In the genomic region with DNA sequence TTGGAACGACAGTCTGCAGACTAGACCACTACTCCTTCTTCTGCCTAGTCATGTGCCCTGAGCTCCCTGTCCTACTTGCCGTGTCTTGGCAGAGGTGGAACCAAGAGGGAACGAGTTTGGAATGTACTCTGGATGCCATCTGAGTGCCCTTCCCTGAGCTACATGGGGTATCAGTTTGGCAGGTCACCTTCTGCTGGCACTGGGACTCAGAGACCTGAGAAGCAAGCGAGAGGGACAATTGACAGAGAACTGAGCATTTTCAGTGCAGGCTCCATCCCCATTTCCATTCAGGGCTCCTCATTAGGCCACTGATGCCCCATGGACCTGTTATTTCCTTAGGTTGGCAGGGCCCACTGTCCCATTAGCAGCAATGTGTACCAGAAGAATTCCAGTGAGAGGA, we compare ENCODE assay signal across 16 mouse cellular contexts.
A peak's percentile ranks its signal among the peaks of the same experiment; 100 is the strongest.
DNase-seq lines count a peak whose midpoint lies in the region; ATAC-seq and TF ChIP-seq lines count a peak whose summit lies in the region.
"Had no signal": no experiment of that assay in that cellular context is flagged by ENCODE, and none has a peak within 500 bp of the region (broad histone marks: within the 10 kb centered on the region; RNA-seq: fewer than 3 reads in every experiment).

No protein-coding gene starts in this region.

- H3K27ac ChIP-seq in left cerebral cortex, adult 2 months, result peak overlapping the region; percentile 63; the same call in 1 of the 2 replicates
- H3K27ac ChIP-seq: embryonic facial prominence, embryonic 12.5 days; heart, embryonic 10.5 days; hindbrain, embryonic 14.5 days; limb, embryonic 12.5 days; liver, embryonic 14.5 days; midbrain, embryonic 12.5 days; stomach, postnatal 0 days had no signal

- DNase-seq in gastrocnemius, adult 18-20 months (ENCODE audit: low spot score), result peak; percentile 40
- no peak for DNase-seq in gastrocnemius, postnatal 36 days
- peak in 1 of 2 experiments; percentile 44 for DNase-seq in left cerebral cortex, adult 2 months (ENCODE audit: extremely low spot score in 1 of 2, low spot score in 2 of 2)
- DNase-seq in left cerebral cortex, adult 11 months (ENCODE audit: low spot score), result no peak
- DNase-seq in layer of hippocampus, postnatal 10 days (ENCODE audit: low spot score in 2 of 2), result peak; percentile 50 to 52
- no peak for DNase-seq in liver

- ATAC-seq in frontal cortex, adult (ENCODE audit: low TSS enrichment), result peak; percentile 78; the same call in 1 of the 2 replicates
- ATAC-seq: intestine, postnatal 0 days had no signal

- TF ChIP-seq CTCF in left cerebral cortex, adult 2 months (IDR thresholded peaks at IDR 0.05), result no peak

- no peak overlapping the region for H3K4me3 ChIP-seq in left cerebral cortex, adult 2 months
- H3K4me3 ChIP-seq: embryonic facial prominence, embryonic 12.5 days; heart, embryonic 10.5 days; limb, embryonic 12.5 days; midbrain, embryonic 12.5 days; myocyte had no signal

- intact Hi-C loops in gastrocnemius, postnatal 36 days (cut with DNase I), result no loop called here
- intact Hi-C loops in left cerebral cortex, adult 2 months (cut with DNase I), result no loop called here

Comparison
In these comparisons a context has a peak if more than half of its experiments do, and no peak if none do; other contexts are left out.
1. DNase-seq: peak in gastrocnemius, adult 18-20 months (single experiment) and layer of hippocampus, postnatal 10 days (2 of 2); none in gastrocnemius, postnatal 36 days (0 of 2), left cerebral cortex, adult 11 months (single experiment) and liver (single experiment).